31 mouse cellular contexts compared by ENCODE assay signal in the genomic region with DNA sequence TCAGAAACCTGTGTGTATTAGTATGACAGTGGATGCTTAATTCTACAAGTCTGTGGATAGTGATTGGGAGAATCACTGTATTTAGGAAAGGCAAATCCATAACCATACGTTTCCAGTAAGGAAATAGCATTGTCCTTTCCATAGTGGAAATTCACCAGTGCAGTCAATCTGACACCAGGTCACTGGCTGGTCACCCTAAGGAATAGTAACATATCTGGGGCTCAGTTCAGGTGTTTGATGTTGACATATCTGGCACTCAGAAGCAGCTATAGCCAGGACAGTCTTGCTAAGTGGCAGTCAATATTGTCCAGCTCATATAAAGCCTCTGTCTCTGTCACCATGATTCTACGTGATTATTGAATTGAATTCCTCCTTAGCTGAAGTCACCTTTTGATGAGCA.
"Had no signal": no experiment of that assay in that cellular context is flagged by ENCODE, and none has a peak within 500 bp of the region (broad histone marks: within the 10 kb centered on the region; RNA-seq: fewer than 3 reads in every experiment).

No protein-coding gene starts in this region.

- ATAC-seq: liver, embryonic 12.5 days; liver, postnatal 0 days; lung, postnatal 0 days; midbrain, embryonic 13.5 days; midbrain, embryonic 15.5 days; midbrain, embryonic 16.5 days had no signal

- H3K4me2 ChIP-seq: limb, embryonic 12.5 days; limb, embryonic 13.5 days; limb, embryonic 15.5 days; liver, embryonic 11.5 days; liver, embryonic 12.5 days; liver, embryonic 13.5 days; liver, embryonic 15.5 days; lung, embryonic 14.5 days; lung, embryonic 15.5 days; midbrain, embryonic 12.5 days; midbrain, embryonic 13.5 days; midbrain, embryonic 15.5 days; neural tube, embryonic 12.5 days had no signal

- DNase-seq: left cerebral cortex, postnatal 4 days; liver; liver, embryonic 13.5 days; liver, postnatal 0 days; lung, adult 18-20 months; lung, adult 2 months; lung, embryonic 14.5 days; lung, postnatal 10 days; lung, postnatal 14 days; lung, postnatal 36 days; lung, postnatal 4 days had no signal

- H3K4me1 ChIP-seq: limb, embryonic 10.5 days; limb, embryonic 12.5 days; limb, embryonic 13.5 days; limb, embryonic 15.5 days; liver, embryonic 12.5 days; liver, embryonic 13.5 days; liver, embryonic 15.5 days; lung, embryonic 15.5 days; megakaryocyte, embryonic 14.5 days; midbrain, embryonic 10.5 days; midbrain, embryonic 12.5 days; midbrain, embryonic 13.5 days; midbrain, embryonic 15.5 days; neural tube, embryonic 12.5 days had no signal

- H3K27ac ChIP-seq: left cerebral cortex, adult 2 months; limb, embryonic 10.5 days; limb, embryonic 12.5 days; limb, embryonic 13.5 days; limb, embryonic 15.5 days; liver, embryonic 12.5 days; liver, embryonic 13.5 days; liver, embryonic 14.5 days; liver, embryonic 15.5 days; lung, embryonic 15.5 days; macrophage; midbrain, embryonic 10.5 days; midbrain, embryonic 12.5 days; midbrain, embryonic 13.5 days; midbrain, embryonic 15.5 days; neural tube, embryonic 12.5 days had no signal

- H3K9ac ChIP-seq: limb, embryonic 12.5 days; limb, embryonic 13.5 days; limb, embryonic 15.5 days; liver, embryonic 12.5 days; liver, embryonic 13.5 days; liver, embryonic 14.5 days; liver, embryonic 15.5 days; liver, postnatal 0 days; lung, embryonic 14.5 days; lung, embryonic 15.5 days; midbrain, embryonic 12.5 days; midbrain, embryonic 13.5 days; midbrain, embryonic 15.5 days; neural tube, embryonic 12.5 days had no signal

- H3K4me3 ChIP-seq: left cerebral cortex, adult 2 months; limb, embryonic 10.5 days; limb, embryonic 12.5 days; limb, embryonic 13.5 days; limb, embryonic 15.5 days; liver, embryonic 12.5 days; liver, embryonic 13.5 days; liver, embryonic 15.5 days; lung, embryonic 15.5 days; megakaryocyte, embryonic 14.5 days; midbrain, embryonic 10.5 days; midbrain, embryonic 12.5 days; midbrain, embryonic 13.5 days; midbrain, embryonic 15.5 days; myocyte; neural tube, embryonic 12.5 days had no signal

- H3K36me3 ChIP-seq: limb, embryonic 10.5 days; limb, embryonic 12.5 days; limb, embryonic 13.5 days; limb, embryonic 15.5 days; liver, embryonic 12.5 days; liver, embryonic 13.5 days; liver, embryonic 15.5 days; lung, embryonic 15.5 days; midbrain, embryonic 10.5 days; midbrain, embryonic 12.5 days; midbrain, embryonic 13.5 days; midbrain, embryonic 15.5 days; neural tube, embryonic 12.5 days had no signal

- H3K9me3 ChIP-seq: limb, embryonic 10.5 days; limb, embryonic 12.5 days; limb, embryonic 13.5 days; limb, embryonic 15.5 days; liver, embryonic 12.5 days; liver, embryonic 13.5 days; liver, embryonic 15.5 days; lung, embryonic 15.5 days; megakaryocyte, embryonic 14.5 days; midbrain, embryonic 10.5 days; midbrain, embryonic 12.5 days; midbrain, embryonic 13.5 days; midbrain, embryonic 15.5 days; neural tube, embryonic 12.5 days had no signal

- H3K27me3 ChIP-seq: limb, embryonic 12.5 days; limb, embryonic 13.5 days; limb, embryonic 15.5 days; liver, embryonic 12.5 days; liver, embryonic 13.5 days; liver, embryonic 15.5 days; lung, embryonic 15.5 days; megakaryocyte, embryonic 14.5 days; midbrain, embryonic 12.5 days; midbrain, embryonic 13.5 days; midbrain, embryonic 15.5 days; neural tube, embryonic 12.5 days had no signal
